Mouse (Mus musculus) stomach, postnatal 0 days (tissue): Measurements from ENCODE around the gene Mgat5. TPM values are rescaled to one million over a fixed set of nuclear protein-coding genes. Genes with fewer than 3 reads are reported as not detected.
A peak's percentile ranks its signal among the peaks of the same experiment; 100 is the strongest.

ENCODE experiments used
- ATAC-seq: fragments of 200-750 bp; cut with Nextera tagmentation; 2 replicates; pipeline ENCODE4 v1.8.0; 2017; ENCODE audit not compliant: low FRiP score, low TSS enrichment
- DNase-seq: peaks from one replicate; pipeline ENCODE4 v3.0.0-alpha.2; 2016; ENCODE audit warnings: low spot score
- H3K27ac ChIP-seq: fragments of 300-500 bp; sonication (generic); replicated peaks from 2 replicates; pipeline ENCODE4 v1.5.1; 2014; ENCODE audit warnings: mild to moderate bottlenecking, control low read depth
- H3K27me3 ChIP-seq: fragments of 300-500 bp; sonication (generic); 2 replicates; pipeline ENCODE4 v1.6.1; 2014; ENCODE audit warnings: low read length; ENCODE audit not compliant: control insufficient read depth, insufficient read depth
- H3K36me3 ChIP-seq: fragments of 300-500 bp; sonication (generic); 2 replicates; pipeline ENCODE4 v1.6.1; 2014; ENCODE audit warnings: low read length, mixed read lengths; ENCODE audit not compliant: control insufficient read depth, insufficient read depth
- H3K4me1 ChIP-seq: fragments of 300-500 bp; sonication (generic); replicated peaks from 2 replicates; pipeline ENCODE4 v1.6.1; 2014; ENCODE audit warnings: antibody characterized with exemption; ENCODE audit not compliant: control insufficient read depth, insufficient read depth
- H3K4me2 ChIP-seq: fragments of 300-500 bp; sonication (generic); replicated peaks from 2 replicates; pipeline ENCODE4 v1.6.1; 2014; ENCODE audit warnings: low read depth, mild to moderate bottlenecking, control low read depth, moderate library complexity
- H3K4me3 ChIP-seq: fragments of 300-500 bp; sonication (generic); 2 replicates; pipeline ENCODE4 v1.5.1; 2014; ENCODE audit warnings: low read depth, low read length, control low read depth
- H3K9ac ChIP-seq: fragments of 300-500 bp; sonication (generic); 2 replicates; pipeline ENCODE4 v1.6.1; 2014; ENCODE audit warnings: mild to moderate bottlenecking, low read length, control low read depth, mixed read lengths
- H3K9me3 ChIP-seq: fragments of 300-500 bp; sonication (generic); 2 replicates; pipeline ENCODE4 v1.6.1; 2016; ENCODE audit warnings: low read length; ENCODE audit not compliant: control insufficient read depth
- CTCF ChIP-seq: IDR thresholded peaks from 2 replicates; pipeline ENCODE4 v1.5.1; 2016; ENCODE audit warnings: antibody characterized with exemption, low read depth, mild to moderate bottlenecking, moderate library complexity
- EP300 ChIP-seq: optimal IDR thresholded peaks from 2 replicates; pipeline ENCODE3; 2016; ENCODE audit warnings: antibody characterized with exemption
- WGBS: fragments of 180-500 bp; shearing (Covaris S2); extraction: QIAGEN DNeasy Blood & Tissue Kit; methylation state at CpG from one replicate; pipeline ENCODE4 v1.1.7; 2014; 5-methylcytosine and 5-hydroxymethylcytosine counted together
- polyA plus RNA-seq: library from polyadenylated mRNA; unstranded; fragments of >200 nt; fragmentation: Nextera tagmentation; extraction: Ambion mirVana; gene quantifications from 2 replicates; pipeline ENCODE4 v1.2.1, GENCODE M21; 2015

The Mgat5 gene
- polyA plus RNA-seq, 1 experiment from 2014 or later = 2.0 TPM

- 53% methylated on average over 7 of the region's 7 CpGs for WGBS
- no peak overlapping the region for H3K4me2 ChIP-seq
These were observed 214.8 kb downstream of the Mgat5 start for GRCm38 (mm10) chr1:127419581-127419980.

GRCm38 (mm10) chr1:127420383-127420782 lies 215.6 kb downstream of the Mgat5 start:
- no peak for DNase-seq

More at GRCm38 (mm10) chr1:127419581-127419980, 214.8 kb downstream of the Mgat5 start:
- H3K9me3 ChIP-seq = no peaks in the 10 kb centered on the region
- H3K36me3 ChIP-seq = no peaks in the 10 kb centered on the region
- H3K4me3 ChIP-seq = no peak overlapping the region
- no peaks in the 10 kb centered on the region for H3K4me1 ChIP-seq
- DNase-seq (no peak), ATAC-seq (no peak)
- H3K27ac ChIP-seq = no peak overlapping the region
- no peak overlapping the region for H3K9ac ChIP-seq
- no peak for TF ChIP-seq CTCF
- no peak for TF ChIP-seq EP300
- H3K27me3 ChIP-seq = no peaks in the 10 kb centered on the region

DNA sequence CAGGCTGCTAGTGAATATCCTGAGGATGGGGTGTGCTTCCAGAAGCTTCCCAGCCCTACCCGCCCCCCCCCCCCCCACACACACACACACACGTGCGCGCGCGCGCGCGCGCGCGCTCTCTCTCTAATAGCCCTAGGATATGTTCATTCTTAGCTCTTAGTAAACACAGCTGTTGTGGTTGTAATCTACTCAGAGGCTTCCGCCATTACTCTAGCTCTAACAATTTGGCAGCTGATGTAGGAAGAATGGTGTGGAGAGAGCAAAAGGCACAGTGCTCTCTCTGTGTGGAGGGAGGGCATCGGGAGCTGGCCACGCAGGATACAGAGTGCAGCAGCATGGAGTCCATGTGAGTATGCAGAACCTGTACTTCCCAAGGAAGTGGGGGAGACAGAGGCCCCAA lies 216.0 kb downstream of the Mgat5 start:
- Histone ChIP-seq H3K36me3 (no peaks in the 10 kb centered on the region), H3K9ac (no peak overlapping the region), H3K4me1 (no peaks in the 10 kb centered on the region), H3K27me3 (no peaks in the 10 kb centered on the region), H3K4me2 (0 out of 2 replicates have a peak overlapping the region, but pooled peaks have one; percentile 14), H3K27ac (no peak overlapping the region), H3K4me3 (no peak overlapping the region), H3K9me3 (no peaks in the 10 kb centered on the region)
- TF ChIP-seq EP300 = no peak
- TF ChIP-seq CTCF = no peak
- DNase-seq (no peak), ATAC-seq (peak; percentile 38; the same call in 1 of the 2 replicates)
- 70% methylated on average over 15 of the region's 15 CpGs for WGBS

More at GRCm38 (mm10) chr1:127420383-127420782, 215.6 kb downstream of the Mgat5 start:
- TF ChIP-seq EP300 (no peak), CTCF (no peak)
- no peak overlapping the region for H3K9ac ChIP-seq
- 0 out of 2 replicates have a peak overlapping the region, but pooled peaks have one; percentile 14 for H3K4me2 ChIP-seq
- no peaks in the 10 kb centered on the region for H3K9me3 ChIP-seq
- ATAC-seq = no peak
- no peaks in the 10 kb centered on the region for H3K36me3 ChIP-seq
- no peaks in the 10 kb centered on the region for H3K4me1 ChIP-seq
- no peak overlapping the region for H3K27ac ChIP-seq
- H3K4me3 ChIP-seq = no peak overlapping the region
- H3K27me3 ChIP-seq = no peaks in the 10 kb centered on the region
- 66% methylated on average over 13 of the region's 13 CpGs for WGBS

- TF ChIP-seq CTCF (no peak), EP300 (no peak)
These were observed 217.8 kb downstream of the Mgat5 start for GRCm38 (mm10) chr1:127422565-127422964.

GRCm38 (mm10) chr1:127425021-127425532 lies 220.3 kb downstream of the Mgat5 start:
- WGBS = 24% methylated on average over 6 of the region's 6 CpGs
- H3K9ac ChIP-seq = no peak overlapping the region
- H3K4me1 ChIP-seq = no peaks in the 10 kb centered on the region
- peak; percentile 58 for DNase-seq
- H3K4me2 ChIP-seq = no peak overlapping the region
- H3K36me3 ChIP-seq = no peaks in the 10 kb centered on the region
- TF ChIP-seq EP300 = no peak
- TF ChIP-seq CTCF = no peak
- H3K27ac ChIP-seq = no peak overlapping the region
- H3K27me3 ChIP-seq = no peaks in the 10 kb centered on the region
- no peaks in the 10 kb centered on the region for H3K9me3 ChIP-seq
- ATAC-seq = peak; percentile 96
- H3K4me3 ChIP-seq = no peak overlapping the region

More at GRCm38 (mm10) chr1:127422565-127422964, 217.8 kb downstream of the Mgat5 start:
- H3K4me2 ChIP-seq = no peak overlapping the region
- no peak for ATAC-seq
- H3K4me3 ChIP-seq = no peak overlapping the region
- 60% methylated on average over 4 of the region's 4 CpGs for WGBS
- H3K27ac ChIP-seq = no peak overlapping the region
- no peak overlapping the region for H3K9ac ChIP-seq
- no peaks in the 10 kb centered on the region for H3K36me3 ChIP-seq
- H3K27me3 ChIP-seq = no peaks in the 10 kb centered on the region
- DNase-seq = no peak
- no peaks in the 10 kb centered on the region for H3K4me1 ChIP-seq
- H3K9me3 ChIP-seq = no peaks in the 10 kb centered on the region

DNA sequence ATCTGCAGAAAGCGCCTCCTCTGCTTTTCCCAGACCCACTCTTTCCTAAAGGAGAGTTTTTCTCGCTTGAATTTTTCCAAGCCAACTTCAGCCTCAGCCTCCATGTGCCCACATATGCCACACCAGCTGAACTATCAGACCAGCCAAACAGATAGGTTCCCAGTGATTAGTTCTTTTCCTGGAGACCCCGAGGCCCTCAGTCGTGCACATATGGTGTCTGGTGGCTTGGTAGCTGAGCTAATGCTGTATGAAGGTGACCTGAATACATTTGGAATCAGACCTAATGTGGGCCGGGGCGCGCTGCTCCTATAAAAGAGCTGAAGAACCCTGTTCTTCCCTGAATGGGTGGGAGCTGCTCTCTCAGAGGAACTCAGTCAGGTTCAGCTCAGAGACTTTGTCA lies 225.5 kb downstream of the Mgat5 start:
- WGBS = 93% methylated on average over 7 of the region's 7 CpGs
- Histone ChIP-seq H3K36me3 (no peaks in the 10 kb centered on the region), H3K9ac (no peak overlapping the region), H3K27ac (no peak overlapping the region), H3K9me3 (no peaks in the 10 kb centered on the region), H3K27me3 (no peaks in the 10 kb centered on the region), H3K4me1 (no peaks in the 10 kb centered on the region), H3K4me3 (no peak overlapping the region), H3K4me2 (no peak overlapping the region)
- no peak for DNase-seq
- TF ChIP-seq EP300 = no peak
- TF ChIP-seq CTCF = no peak
- no peak for ATAC-seq
